Mouse (Mus musculus) kidney, adult 18-20 months (tissue): ENCODE measurements at regions not wholly inside any gene's neighbourhood (a gene's known extent, or its start where the extent isn't known, plus 50 kb on each side); places are given as distances from the start of the nearest gene placed in this dataset.

Experiments
- DNase-seq: peaks from one replicate; pipeline ENCODE4 v3.0.0; 2021

- no peak for DNase-seq
Measured at GRCm38 (mm10) chr10:95085688-95086268, 141.1 kb upstream of the Plxnc1 start.

- DNase-seq = no peak
Measured at GRCm38 (mm10) chr10:95083341-95084148, 138.9 kb upstream of the Plxnc1 start.

DNA sequence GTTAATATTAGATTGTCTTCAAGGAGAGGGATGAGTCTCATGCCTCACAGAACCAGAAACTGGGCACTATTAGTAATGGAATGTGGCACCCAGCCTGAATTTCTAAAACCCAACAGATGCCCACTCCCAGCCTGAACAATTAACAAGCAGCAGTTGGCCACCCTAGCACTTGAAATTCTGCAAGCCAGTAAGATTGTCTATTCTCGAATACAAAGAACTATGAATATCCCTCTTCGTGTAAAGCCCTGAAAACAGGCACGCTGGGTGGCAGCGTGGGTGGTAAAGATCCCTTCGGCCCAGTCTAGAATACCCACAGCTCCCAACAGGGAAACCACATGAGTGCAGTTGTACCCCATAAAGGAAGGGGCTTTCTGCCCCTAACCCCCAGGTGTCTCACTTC, 138.0 kb upstream of the Plxnc1 start:
- DNase-seq = no peak

DNA sequence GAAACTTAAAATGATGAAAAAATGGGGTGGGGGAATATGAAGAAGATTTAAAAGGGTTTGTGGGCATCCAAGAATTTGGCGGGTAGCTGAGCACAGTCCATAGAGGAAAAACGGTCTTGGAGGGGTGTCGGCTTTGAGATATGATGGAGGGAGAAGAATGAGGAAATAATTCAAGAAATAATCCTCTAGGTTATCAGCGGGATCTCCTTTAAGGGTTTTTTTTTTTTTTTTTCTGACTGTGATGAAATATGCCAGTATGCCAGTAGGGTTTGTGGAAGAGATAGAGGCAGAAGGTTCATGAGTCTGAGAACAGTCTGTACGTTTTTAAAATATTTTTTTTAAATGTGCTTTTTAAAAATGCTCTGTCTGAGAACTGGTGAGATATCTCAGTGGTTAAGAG, 135.3 kb upstream of the Plxnc1 start:
- DNase-seq = no peak

- no peak for DNase-seq
Measured at GRCm38 (mm10) chr10:95076421-95076820, 131.8 kb upstream of the Plxnc1 start.

DNA sequence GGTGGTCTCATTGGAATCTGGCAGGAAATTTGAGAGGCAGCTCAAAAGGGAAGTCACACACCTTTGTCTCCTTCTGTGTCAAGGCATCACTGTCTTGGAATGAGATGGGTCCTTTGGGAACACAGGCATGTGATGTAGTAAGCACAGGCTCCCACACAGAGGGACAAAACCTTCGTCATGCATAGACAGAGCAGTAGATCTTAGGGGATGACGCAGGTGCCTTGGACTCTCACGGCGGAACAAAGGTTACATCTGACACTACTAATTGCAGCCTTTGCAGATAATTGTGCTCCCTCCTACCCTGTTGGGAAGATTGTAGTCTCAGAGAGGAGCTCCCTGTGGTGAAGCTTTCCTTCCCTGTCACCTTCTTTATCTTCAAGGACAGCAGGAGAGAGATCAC, 131.3 kb upstream of the Plxnc1 start:
- no peak for DNase-seq

DNA sequence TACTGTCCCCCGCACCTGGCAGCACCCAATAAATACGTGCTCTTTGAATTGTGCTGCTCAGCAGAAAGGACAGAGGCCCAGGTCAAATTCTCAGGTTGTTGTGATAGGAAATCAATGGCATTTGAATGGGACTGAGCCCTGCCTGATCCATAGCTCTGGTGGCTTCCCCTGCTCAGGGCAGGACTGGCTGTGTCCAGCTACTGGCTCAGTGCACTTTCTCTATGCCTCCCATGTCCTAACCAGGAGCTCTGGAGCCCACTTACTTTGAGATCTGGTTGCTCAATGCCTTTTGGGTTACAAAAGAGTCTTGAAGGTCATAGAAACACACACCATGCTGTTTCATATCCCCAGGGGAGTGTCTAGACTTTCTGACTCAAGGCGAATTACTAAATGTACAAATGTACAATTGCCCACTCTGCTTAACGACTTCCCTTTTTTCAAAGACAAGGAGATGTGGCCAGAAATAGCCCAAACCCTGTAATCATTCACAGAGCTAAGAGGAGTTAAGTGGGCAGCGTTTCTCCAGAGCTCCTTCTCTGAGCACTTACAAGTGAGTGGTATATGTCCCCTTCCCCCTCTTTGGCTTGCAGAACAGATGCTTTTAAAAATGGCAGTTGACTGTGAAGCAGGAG, 130.4 kb upstream of the Plxnc1 start:
- DNase-seq = no peak

- DNase-seq = no peak
Measured at GRCm38 (mm10) chr10:95074381-95074780, 129.7 kb upstream of the Plxnc1 start.

GRCm38 (mm10) chr10:95067971-95068370, 123.3 kb upstream of the Plxnc1 start:
- no peak for DNase-seq

DNA sequence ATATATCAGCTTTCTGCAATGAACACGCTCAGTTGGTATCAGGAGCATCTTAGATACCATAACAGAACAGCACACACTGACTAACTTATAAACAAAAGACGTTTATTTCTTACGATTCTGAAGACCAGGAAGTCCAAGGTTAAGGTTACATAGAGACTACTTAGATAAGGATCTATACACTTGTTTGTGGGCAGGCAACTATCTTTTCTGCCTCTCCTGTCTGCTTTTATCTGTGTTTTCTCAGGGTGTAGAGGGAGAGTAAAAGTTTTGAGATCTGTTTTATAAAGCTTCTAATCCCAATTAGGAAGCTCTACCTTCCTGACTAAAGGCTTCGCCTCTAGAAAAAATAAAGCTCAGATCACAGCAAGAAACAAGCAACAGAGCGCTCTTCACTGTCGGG, 122.1 kb upstream of the Plxnc1 start:
- no peak for DNase-seq

GRCm38 (mm10) chr10:95059486-95060091, 115.0 kb upstream of the Plxnc1 start:
- DNase-seq = no peak

- no peak for DNase-seq
Measured at GRCm38 (mm10) chr10:95059078-95059477, 114.4 kb upstream of the Plxnc1 start.

GRCm38 (mm10) chr10:95057051-95057714, 112.5 kb upstream of the Plxnc1 start:
- DNase-seq = no peak

DNA sequence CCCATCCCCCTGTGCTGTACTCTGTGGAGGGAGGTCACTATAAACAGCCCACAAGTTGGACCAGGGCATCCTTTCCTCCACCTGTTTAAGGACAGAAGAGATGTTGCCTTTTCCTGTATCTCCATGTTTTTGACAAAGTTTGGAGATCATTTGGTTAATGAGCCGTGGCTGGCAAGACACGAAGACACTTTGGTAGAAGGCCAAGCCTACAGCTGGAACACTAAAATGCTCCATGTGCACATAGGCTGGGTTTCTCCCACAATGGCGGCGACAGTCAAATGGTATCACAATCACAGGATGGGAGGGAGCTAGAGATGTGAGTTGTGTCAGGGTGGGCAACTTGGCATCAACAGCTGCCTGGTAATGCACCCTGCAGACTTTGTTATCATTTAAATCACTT, 111.9 kb upstream of the Plxnc1 start:
- no peak for DNase-seq

- no peak for DNase-seq
Measured at GRCm38 (mm10) chr10:95054869-95055268, 110.2 kb upstream of the Plxnc1 start.

DNA sequence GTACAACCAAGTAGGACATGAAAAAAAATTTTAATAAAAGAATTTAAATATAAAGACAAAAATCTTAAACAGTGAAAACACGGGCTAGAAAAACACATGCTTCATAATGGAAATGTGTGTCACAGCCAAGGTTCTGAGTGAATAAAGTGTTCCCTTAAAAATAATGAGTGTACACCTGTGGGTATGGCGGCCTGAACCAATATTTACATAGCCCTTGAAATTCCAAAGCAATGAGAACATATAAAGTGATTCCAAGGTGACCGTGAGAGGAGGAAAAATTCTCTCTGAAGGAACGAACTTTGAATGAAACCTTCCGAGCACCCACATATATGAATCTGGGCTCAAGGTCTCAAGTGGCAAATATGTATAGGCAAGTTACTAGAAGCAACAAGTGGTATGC, 104.2 kb upstream of the Plxnc1 start:
- DNase-seq = no peak

- no peak for DNase-seq
Measured at GRCm38 (mm10) chr10:95043978-95044377, 99.3 kb upstream of the Plxnc1 start.

DNA sequence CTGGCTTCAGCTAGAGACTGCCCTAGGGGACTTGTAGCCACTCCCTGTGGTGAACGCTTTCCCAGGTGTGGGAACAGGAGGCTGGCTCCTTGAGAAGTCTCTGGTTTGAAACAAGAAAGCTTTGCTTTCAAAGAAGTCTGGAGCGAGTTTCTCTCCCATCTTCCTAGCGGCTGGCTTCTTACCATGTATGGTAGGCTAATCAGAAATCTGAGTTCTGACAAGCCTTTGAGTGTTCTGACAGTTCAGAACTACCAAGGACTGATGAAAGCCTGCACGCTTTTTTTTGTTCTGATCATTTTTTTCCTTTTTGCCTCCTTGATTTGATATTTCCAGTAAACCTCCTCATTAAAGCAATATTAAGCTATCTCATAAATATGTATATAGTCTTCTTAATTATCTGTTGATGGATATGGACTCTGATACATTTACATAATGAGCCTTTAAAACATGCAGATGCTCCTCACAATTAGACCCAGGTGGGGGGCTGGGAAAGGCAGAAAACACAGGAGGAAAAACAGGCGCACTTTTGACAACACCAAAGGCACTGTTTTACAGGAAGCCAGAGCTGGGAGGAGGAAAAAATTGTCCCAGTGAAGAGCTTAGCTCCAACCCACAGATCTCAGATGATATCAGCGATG, 95.7 kb upstream of the Plxnc1 start:
- no peak for DNase-seq

DNA sequence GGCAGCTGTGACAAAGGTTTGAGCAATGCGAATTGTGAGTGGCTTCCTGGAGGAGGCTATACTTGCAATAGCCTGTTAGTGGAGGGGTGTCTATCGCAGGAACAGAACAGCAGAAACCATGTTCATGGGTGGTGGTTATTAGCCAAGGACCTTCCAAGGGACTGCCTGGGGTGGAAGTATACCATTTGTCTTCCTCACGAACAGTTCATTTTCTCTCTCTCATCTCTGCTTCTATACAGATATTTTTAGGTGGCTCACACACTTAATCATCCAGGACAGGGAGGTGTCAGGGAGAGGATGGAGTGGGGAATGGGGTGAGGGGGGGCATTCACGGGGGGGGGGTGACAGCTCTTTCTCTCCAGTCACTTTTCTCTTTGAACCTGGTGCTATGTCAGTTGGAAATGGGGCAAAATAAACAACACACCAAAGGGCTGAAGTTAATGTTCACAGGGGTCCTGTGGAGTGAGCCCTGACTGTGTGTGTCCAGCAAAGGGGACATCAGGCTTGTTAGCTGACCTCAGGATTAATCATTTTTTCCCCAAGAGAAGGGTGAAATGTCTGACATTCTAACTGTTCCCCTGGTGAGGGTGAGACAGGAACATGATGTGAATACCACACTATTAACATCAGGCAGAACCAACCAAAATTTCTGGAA, 91.5 kb upstream of the Plxnc1 start:
- no peak for DNase-seq

- no peak for DNase-seq
Measured at GRCm38 (mm10) chr10:95035371-95035770, 90.7 kb upstream of the Plxnc1 start.

- no peak for DNase-seq
Measured at GRCm38 (mm10) chr10:95034566-95034965, 89.9 kb upstream of the Plxnc1 start.
